Mouse (Mus musculus) testis, adult 2 months (tissue): ENCODE measurements at regions not wholly inside any gene's neighbourhood (a gene's known extent, or its start where the extent isn't known, plus 50 kb on each side); places are given as distances from the start of the nearest gene placed in this dataset.

Experiments used
- H3K27ac ChIP-seq: fragments of 200-500 bp; 2 replicates; pipeline ENCODE4 v1.5.1; 2012; ENCODE audit warnings: low read depth, low read length; ENCODE audit not compliant: control insufficient read depth, insufficient read depth
- H3K27me3 ChIP-seq: fragments of 200-500 bp; 2 replicates; pipeline ENCODE4 v1.6.1; 2012; ENCODE audit warnings: mild to moderate bottlenecking, low read length, moderate library complexity; ENCODE audit not compliant: control insufficient read depth, insufficient read depth
- H3K36me3 ChIP-seq: fragments of 200-500 bp; 2 replicates; pipeline ENCODE4 v1.6.1; 2012; ENCODE audit warnings: mild to moderate bottlenecking, low read length; ENCODE audit not compliant: control insufficient read depth, insufficient read depth
- H3K4me1 ChIP-seq: fragments of 200-500 bp; 2 replicates; pipeline ENCODE4 v1.6.1; 2012; ENCODE audit warnings: low read length; ENCODE audit not compliant: control insufficient read depth, insufficient read depth
- H3K4me3 ChIP-seq: fragments of 200-500 bp; 2 replicates; pipeline ENCODE4 v1.5.1; 2012; ENCODE audit warnings: low read depth, mild to moderate bottlenecking, low read length, moderate library complexity, mixed read lengths; ENCODE audit not compliant: control insufficient read depth
- CTCF ChIP-seq: fragments of 200-500 bp; IDR thresholded peaks from 2 replicates; pipeline ENCODE4 v1.5.1; 2012; ENCODE audit warnings: low read depth, mild to moderate bottlenecking, inconsistent platforms, low read length, moderate library complexity; ENCODE audit not compliant: control insufficient read depth, insufficient read depth, insufficient replicate concordance
- POLR2A ChIP-seq: fragments of 200-500 bp; IDR thresholded peaks from 2 replicates; pipeline ENCODE4 v1.6.1; 2012; ENCODE audit warnings: low read depth, mild to moderate bottlenecking, inconsistent platforms, low read length, moderate library complexity; ENCODE audit not compliant: control insufficient read depth

DNA sequence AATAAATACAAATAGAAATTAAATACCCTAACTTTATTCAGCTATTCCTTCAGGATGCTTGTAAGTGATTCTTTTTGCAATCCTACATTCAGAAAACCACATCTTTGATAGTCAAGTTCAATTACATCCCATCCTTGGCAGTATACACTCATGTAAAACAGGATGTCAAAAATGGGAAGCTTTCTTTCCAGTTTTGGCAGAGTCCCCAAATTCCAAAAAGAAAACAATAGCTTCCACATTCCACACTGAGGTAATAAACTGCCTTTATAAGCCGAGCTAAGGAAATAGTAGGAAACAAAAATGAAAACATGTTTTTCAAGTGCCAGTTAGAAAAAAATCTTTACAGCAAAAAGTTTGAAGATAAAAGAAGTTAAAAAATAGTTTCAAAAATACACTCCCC, 57.7 kb upstream of the Meox2 start:
- no peaks in the 10 kb centered on the region for H3K4me1 ChIP-seq
- no peak for TF ChIP-seq CTCF
- TF ChIP-seq POLR2A: no peak
- H3K36me3 ChIP-seq: no peaks in the 10 kb centered on the region
- no peak overlapping the region for H3K4me3 ChIP-seq
- H3K27ac ChIP-seq: no peak overlapping the region
- H3K27me3 ChIP-seq: no peaks in the 10 kb centered on the region

DNA sequence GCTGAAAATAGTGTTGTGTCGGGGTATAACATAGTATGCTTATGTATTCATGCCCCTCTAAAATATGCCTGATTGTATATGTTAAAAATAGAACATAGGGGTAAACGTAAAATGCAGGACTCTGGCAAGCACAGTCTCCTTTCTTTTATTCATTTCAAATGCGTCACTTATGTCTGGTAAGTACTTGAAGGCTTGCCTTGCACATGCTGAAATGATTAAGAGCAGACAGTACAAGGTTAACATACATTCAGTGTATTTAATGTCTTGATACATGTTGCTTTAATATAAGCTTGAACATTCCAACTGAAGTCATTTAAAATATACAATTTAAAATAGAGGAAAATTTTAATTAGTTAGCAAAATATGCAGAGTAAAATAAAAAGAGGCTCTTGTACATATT, 50.9 kb upstream of the Meox2 start:
- no peak for TF ChIP-seq CTCF
- TF ChIP-seq POLR2A: no peak
- Histone ChIP-seq H3K27me3 (no peaks in the 10 kb centered on the region), H3K4me3 (no peak overlapping the region), H3K36me3 (no peaks in the 10 kb centered on the region), H3K27ac (no peak overlapping the region), H3K4me1 (no peaks in the 10 kb centered on the region)
